ENCODE assay signal across 24 mouse cellular contexts in the genomic region with DNA sequence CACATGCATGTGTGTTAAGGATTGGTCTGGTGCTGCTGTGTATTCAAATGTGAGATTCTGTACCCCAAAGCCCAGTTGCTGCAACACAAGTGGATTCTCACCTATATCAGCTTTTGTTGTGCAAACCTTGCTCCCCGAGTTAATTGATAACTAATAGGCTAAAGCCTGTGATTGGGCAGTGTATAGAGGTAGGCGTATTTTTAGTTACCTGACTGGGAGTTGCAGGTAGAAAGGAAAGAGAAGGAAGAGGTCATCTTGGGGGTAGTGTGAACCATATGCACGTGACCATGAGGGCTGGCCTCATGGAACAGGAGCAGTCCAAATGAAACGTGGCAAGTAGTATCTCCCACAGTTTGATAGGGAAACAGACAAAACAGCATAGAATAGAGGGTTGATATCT. TPM values are rescaled to one million over a fixed set of nuclear protein-coding genes. Genes with fewer than 3 reads are reported as not detected.
DNase-seq lines count a peak whose midpoint lies in the region; ATAC-seq lines count a peak whose summit lies in the region.
"Had no signal": no experiment of that assay in that cellular context is flagged by ENCODE, and none has a peak within 500 bp of the region (broad histone marks: within the 10 kb centered on the region; RNA-seq: fewer than 3 reads in every experiment).

No protein-coding gene starts in this region.

- ATAC-seq in kidney, embryonic 15.5 days (replicated peaks; ENCODE audit: low FRiP score): 0 out of 2 replicates have a peak, but pooled peaks have one; percentile 33
- no peak for ATAC-seq in kidney, embryonic 16.5 days (ENCODE audit: low FRiP score, low TSS enrichment)
- peak; percentile 69 for ATAC-seq in liver, embryonic 12.5 days
- ATAC-seq in liver, embryonic 16.5 days (ENCODE audit: low read depth): peak; percentile 86
- ATAC-seq: CD4-positive, CD25-positive, alpha-beta regulatory T cell, adult 4 months; forebrain, embryonic 16.5 days had no signal

- H3K9me3 ChIP-seq in kidney, embryonic 15.5 days (replicated peaks): no peaks in the 10 kb centered on the region; the same call in 1 of the 2 replicates
- H3K9me3 ChIP-seq in kidney, embryonic 16.5 days (ENCODE audit: low read length): no peaks in the 10 kb centered on the region; the same call in 1 of the 2 replicates
- H3K9me3 ChIP-seq in liver, embryonic 12.5 days (replicated peaks): no peaks in the 10 kb centered on the region
- H3K9me3 ChIP-seq in liver, embryonic 16.5 days (replicated peaks; ENCODE audit: control insufficient read depth, low read length): no peaks in the 10 kb centered on the region
- H3K9me3 ChIP-seq: forebrain, embryonic 12.5 days; heart, embryonic 13.5 days had no signal

- H3K4me2 ChIP-seq in kidney, embryonic 15.5 days: no peak overlapping the region
- no peak overlapping the region for H3K4me2 ChIP-seq in kidney, embryonic 16.5 days (replicated peaks; ENCODE audit: low read depth, low read length)
- H3K4me2 ChIP-seq in liver, embryonic 12.5 days: no peak overlapping the region
- H3K4me2 ChIP-seq in liver, embryonic 16.5 days (ENCODE audit: low read depth, low read length): no peak overlapping the region
- H3K4me2 ChIP-seq: embryonic facial prominence, embryonic 13.5 days; forebrain, embryonic 12.5 days; heart, embryonic 13.5 days; hindbrain, embryonic 12.5 days had no signal

- WGBS in kidney, embryonic 15.5 days: 84% methylated on average over 4 of the region's 4 CpGs
- WGBS in kidney, embryonic 16.5 days: 83% methylated on average over 4 of the region's 4 CpGs
- 57% methylated on average over 4 of the region's 4 CpGs for WGBS in liver, embryonic 12.5 days (ENCODE audit: insufficient replicate concordance)
- WGBS in liver, embryonic 16.5 days (ENCODE audit: insufficient replicate concordance): 37% methylated on average over 4 of the region's 4 CpGs

- H3K27ac ChIP-seq in kidney, embryonic 15.5 days: no peak overlapping the region
- H3K27ac ChIP-seq in kidney, embryonic 16.5 days (ENCODE audit: low read length): no peak overlapping the region
- H3K27ac ChIP-seq in liver, embryonic 12.5 days: no peak overlapping the region
- H3K27ac ChIP-seq in liver, embryonic 16.5 days (ENCODE audit: low read length): peak overlapping the region; percentile 80
- H3K27ac ChIP-seq: embryonic facial prominence, embryonic 13.5 days; forebrain, embryonic 12.5 days; heart, embryonic 13.5 days; hindbrain, embryonic 12.5 days had no signal

- no peaks in the 10 kb centered on the region for H3K4me1 ChIP-seq in kidney, embryonic 15.5 days
- no peaks in the 10 kb centered on the region for H3K4me1 ChIP-seq in kidney, embryonic 16.5 days (ENCODE audit: insufficient read depth, low read length)
- H3K4me1 ChIP-seq in liver, embryonic 12.5 days: no peaks in the 10 kb centered on the region
- no peaks in the 10 kb centered on the region; the same call in 1 of the 2 replicates for H3K4me1 ChIP-seq in liver, embryonic 16.5 days (ENCODE audit: control insufficient read depth, low read depth, low read length)
- H3K4me1 ChIP-seq: embryonic facial prominence, embryonic 13.5 days; forebrain, embryonic 12.5 days; hindbrain, embryonic 12.5 days had no signal

- H3K36me3 ChIP-seq in kidney, embryonic 15.5 days: no peaks in the 10 kb centered on the region
- H3K36me3 ChIP-seq in kidney, embryonic 16.5 days (ENCODE audit: insufficient read depth, low read length): no peaks in the 10 kb centered on the region
- no peaks in the 10 kb centered on the region for H3K36me3 ChIP-seq in liver, embryonic 12.5 days
- no peaks in the 10 kb centered on the region for H3K36me3 ChIP-seq in liver, embryonic 16.5 days (ENCODE audit: control insufficient read depth, insufficient read depth)
- H3K36me3 ChIP-seq: embryonic facial prominence, embryonic 13.5 days; forebrain, embryonic 12.5 days; G1E; heart, embryonic 13.5 days; hindbrain, embryonic 12.5 days had no signal

- H3K9ac ChIP-seq in kidney, embryonic 15.5 days: no peak overlapping the region
- H3K9ac ChIP-seq in kidney, embryonic 16.5 days (replicated peaks; ENCODE audit: low read length): no peak overlapping the region
- H3K9ac ChIP-seq in liver, embryonic 12.5 days: no peak overlapping the region
- no peak overlapping the region for H3K9ac ChIP-seq in liver, embryonic 16.5 days (ENCODE audit: low read depth, low read length)
- H3K9ac ChIP-seq: embryonic facial prominence, embryonic 13.5 days; forebrain, embryonic 12.5 days; heart, embryonic 13.5 days; hindbrain, embryonic 12.5 days had no signal

- no peaks in the 10 kb centered on the region for H3K27me3 ChIP-seq in kidney, embryonic 15.5 days
- H3K27me3 ChIP-seq in kidney, embryonic 16.5 days (ENCODE audit: insufficient read depth, low read length): no peaks in the 10 kb centered on the region
- H3K27me3 ChIP-seq in liver, embryonic 12.5 days (replicated peaks): no peaks in the 10 kb centered on the region
- H3K27me3 ChIP-seq in liver, embryonic 16.5 days (ENCODE audit: control insufficient read depth, insufficient read depth, low read depth, low read length): no peaks in the 10 kb centered on the region
- H3K27me3 ChIP-seq: embryonic facial prominence, embryonic 13.5 days; forebrain, embryonic 12.5 days; heart, embryonic 13.5 days; hindbrain, embryonic 12.5 days had no signal

- no peak overlapping the region for H3K4me3 ChIP-seq in kidney, embryonic 15.5 days (replicated peaks)
- H3K4me3 ChIP-seq in kidney, embryonic 16.5 days (ENCODE audit: low read length): no peak overlapping the region
- H3K4me3 ChIP-seq in liver, embryonic 12.5 days: no peak overlapping the region
- no peak overlapping the region for H3K4me3 ChIP-seq in liver, embryonic 16.5 days (ENCODE audit: low read depth, low read length)
- H3K4me3 ChIP-seq: embryonic facial prominence, embryonic 13.5 days; forebrain, embryonic 12.5 days; heart, embryonic 13.5 days; hindbrain, embryonic 12.5 days had no signal

- DNase-seq in yolk sac, embryonic 10.5 days (ENCODE audit: low spot score): peak; percentile 3
- DNase-seq in left cerebral cortex, adult 9 months (ENCODE audit: low spot score in 2 of 2): no peak
- no peak for DNase-seq in cerebellum, postnatal 4 days (ENCODE audit: low spot score in 2 of 2)
- no peak for DNase-seq in frontal cortex, postnatal 10 days (ENCODE audit: low spot score in 2 of 2)
- DNase-seq: adrenal gland, adult 8-10 months; adrenal gland, postnatal 36 days; B cell, adult 2 months; cerebellum, adult 2 months; cerebellum, postnatal 10 days; gastrocnemius, postnatal 25 days; heart, postnatal 36 days had no signal

RNA-seq across cellular contexts. Expression of gene F11, which starts 3.1 kb away (rescaled TPM):
- polyA plus RNA-seq in kidney, embryonic 15.5 days (2015; fragmentation: Nextera tagmentation; extraction: Ambion mirVana): 0.13 and 0.21 TPM in 2 replicates
- 0.08 and 0.11 TPM in 2 replicates for polyA plus RNA-seq in kidney, embryonic 16.5 days (2015; fragmentation: Nextera tagmentation; extraction: Ambion mirVana)
- polyA plus RNA-seq in liver, embryonic 12.5 days (2016; fragmentation: Nextera tagmentation; extraction: Ambion mirVana): 3.2 and 3.5 TPM in 2 replicates
- polyA plus RNA-seq in liver, embryonic 16.5 days (2015; fragmentation: Nextera tagmentation; extraction: Ambion mirVana): 51.0 and 56.3 TPM in 2 replicates
- polyA plus RNA-seq: CD4-positive, CD25-positive, alpha-beta regulatory T cell, adult 4 months; cerebellum, adult 2 months; embryonic facial prominence, embryonic 13.5 days; forebrain, embryonic 12.5 days; forebrain, embryonic 16.5 days; frontal cortex, adult 2 months; G1E; heart, postnatal 0 days; hindbrain, embryonic 12.5 days had no signal

RNA-seq across cellular contexts. Expression of gene Klkb1, which starts 29.7 kb away (rescaled TPM):
- 0.05 and 0.10 TPM in 2 replicates for polyA plus RNA-seq in kidney, embryonic 15.5 days (2015; fragmentation: Nextera tagmentation; extraction: Ambion mirVana)
- 0.08 and 0.22 TPM in 2 replicates for polyA plus RNA-seq in kidney, embryonic 16.5 days (2015; fragmentation: Nextera tagmentation; extraction: Ambion mirVana)
- 0.81 and 0.91 TPM in 2 replicates for polyA plus RNA-seq in liver, embryonic 12.5 days (2016; fragmentation: Nextera tagmentation; extraction: Ambion mirVana)
- 13.9 and 18.1 TPM in 2 replicates for polyA plus RNA-seq in liver, embryonic 16.5 days (2015; fragmentation: Nextera tagmentation; extraction: Ambion mirVana)
- polyA plus RNA-seq: forebrain, embryonic 16.5 days; G1E; heart, embryonic 13.5 days; heart, postnatal 0 days; hindbrain, embryonic 12.5 days had no signal

RNA-seq across cellular contexts. Expression of gene Gm45753, which starts 43.3 kb away (rescaled TPM):
- 0.32 and 0.42 TPM in 2 replicates for polyA plus RNA-seq in kidney, embryonic 15.5 days (2015; fragmentation: Nextera tagmentation; extraction: Ambion mirVana)
- 0.28 TPM in 1 of 2 replicates, not detected in the other for polyA plus RNA-seq in kidney, embryonic 16.5 days (2015; fragmentation: Nextera tagmentation; extraction: Ambion mirVana)
- polyA plus RNA-seq in liver, embryonic 12.5 days (2016; fragmentation: Nextera tagmentation; extraction: Ambion mirVana): 1.3 and 1.8 TPM in 2 replicates
- 21.6 and 26.5 TPM in 2 replicates for polyA plus RNA-seq in liver, embryonic 16.5 days (2015; fragmentation: Nextera tagmentation; extraction: Ambion mirVana)
- polyA plus RNA-seq: CD4-positive, CD25-positive, alpha-beta regulatory T cell, adult 4 months; cerebellum, adult 2 months; embryonic facial prominence, embryonic 13.5 days; forebrain, embryonic 12.5 days; forebrain, embryonic 16.5 days; frontal cortex, adult 2 months; G1E; heart, postnatal 0 days; hindbrain, embryonic 12.5 days had no signal

Comparison
In these comparisons a context has a peak if more than half of its experiments do, and no peak if none do; other contexts are left out.
1. RNA of gene F11, which starts 3.1 kb away (polyA plus RNA-seq): 51.0 to 56.3 TPM in liver, embryonic 16.5 days; 3.2 to 3.5 TPM in liver, embryonic 12.5 days, 0.13 to 0.21 TPM in kidney, embryonic 15.5 days and 0.08 to 0.11 TPM in kidney, embryonic 16.5 days; every median in the first group is over 10 times any median in the second.